ENCODE assay signal across 8 mouse cellular contexts in genomic region chr15:51502742-51503270, GRCm38 (mm10).
A peak's percentile ranks its signal among the peaks of the same experiment; 100 is the strongest.
DNase-seq lines count a peak whose midpoint lies in the region; ATAC-seq and TF ChIP-seq lines count a peak whose summit lies in the region.

No protein-coding gene starts in this region.

- peaks cover 39% of the 10 kb centered on the region for H3K4me1 ChIP-seq in limb, embryonic 13.5 days

- no peaks in the 10 kb centered on the region for H3K27me3 ChIP-seq in limb, embryonic 13.5 days

- 0 out of 2 replicates have a peak overlapping the region, but pooled peaks have one; percentile 55 for H3K9ac ChIP-seq in limb, embryonic 13.5 days

- H3K27ac ChIP-seq in gastrocnemius, adult 2 months = no peak overlapping the region
- H3K27ac ChIP-seq in limb, embryonic 13.5 days = peak overlapping the region; percentile 90

- H3K9me3 ChIP-seq in limb, embryonic 13.5 days = no peaks in the 10 kb centered on the region

- peak overlapping the region; percentile 26 for H3K4me3 ChIP-seq in gastrocnemius, adult 2 months
- peak overlapping the region; percentile 14; the same call in 1 of the 2 replicates for H3K4me3 ChIP-seq in limb, embryonic 13.5 days

- peak overlapping the region; percentile 54 for H3K4me2 ChIP-seq in limb, embryonic 13.5 days (replicated peaks)

- peak; percentile 42 for ATAC-seq in limb, embryonic 13.5 days (ENCODE audit: low FRiP score, low read depth)
- ATAC-seq in cerebellum, adult (ENCODE audit: insufficient number of reproducible peaks, low FRiP score, low TSS enrichment) = no peak

- intact Hi-C loops in gastrocnemius, adult 2 months (cut with DNase I) = no loop called here
- intact Hi-C loops in gastrocnemius, postnatal 14 days (cut with DNase I; ENCODE audit: low total_unique reads) = no loop called here

- no peak for DNase-seq in gastrocnemius, adult 2 months
- DNase-seq in gastrocnemius, postnatal 14 days = no peak
- DNase-seq in right cerebral cortex, postnatal 4 days = peak; percentile 12
- DNase-seq in right cerebral cortex, postnatal 36 days (ENCODE audit: low spot score in 2 of 2) = no peak
- DNase-seq in left cerebral cortex, adult 9 months (ENCODE audit: low spot score in 2 of 2) = no peak
- DNase-seq in right cerebral cortex, postnatal 10 days (ENCODE audit: low spot score in 2 of 2) = no peak

- no peak for TF ChIP-seq CTCF in gastrocnemius, adult 2 months (IDR thresholded peaks at IDR 0.05)

- 14% methylated on average over 10 of the region's 10 CpGs for WGBS in limb, embryonic 13.5 days

- H3K36me3 ChIP-seq in limb, embryonic 13.5 days = no peaks in the 10 kb centered on the region
